Mouse (Mus musculus) liver, embryonic 14.5 days (tissue): ENCODE data around the gene Unc93a.
"Not testable (repeated sequence)": the region's sequence is repeated elsewhere in the genome, so short reads cannot be mapped to it uniquely, and the experiment has no call there.

Source experiments
- CTCF ChIP-seq: IDR thresholded peaks from 2 replicates; pipeline ENCODE4 v1.5.1; 2016; ENCODE audit warnings: antibody characterized with exemption, low read depth, control low read depth
- EP300 ChIP-seq: IDR thresholded peaks from 2 replicates; pipeline ENCODE4 v1.6.1; 2016; ENCODE audit warnings: antibody characterized with exemption, low read depth

DNA sequence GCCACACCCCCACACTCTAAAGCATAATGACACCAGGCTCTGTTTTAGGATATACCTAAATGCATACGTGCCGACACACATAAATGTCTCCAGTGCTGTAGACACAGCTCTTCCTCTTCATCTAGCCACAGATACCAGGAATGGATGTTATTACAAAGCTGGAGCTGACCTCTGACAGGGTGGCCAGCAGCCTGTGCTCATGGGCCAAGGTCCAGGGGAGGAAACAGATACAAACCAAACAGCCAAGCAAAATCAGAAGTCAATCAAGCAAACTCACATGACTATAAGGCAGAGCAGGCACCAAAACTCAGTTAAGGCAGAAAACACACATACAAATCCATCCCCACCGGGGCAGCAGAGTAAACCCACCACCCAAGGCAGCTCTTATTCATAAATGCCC lies 2.3 kb downstream of the Unc93a start:
- TF ChIP-seq CTCF, EP300: not testable (repeated sequence)
